Mouse (Mus musculus): ENCODE results near the gene G3bp2.
A peak's percentile ranks its signal among the peaks of the same experiment; 100 is the strongest.

The G3bp2 gene

GRCm38 (mm10) chr5:92009827-92010226 is 73.7 kb downstream of the G3bp2 start:
- no peak for DNase-seq

GRCm38 (mm10) chr5:92003011-92003410 is 80.5 kb downstream of the G3bp2 start:
- DNase-seq: peak; percentile 19
